Mouse (Mus musculus) heart, embryonic 14.5 days (tissue): ENCODE data around the gene Ociad2. TPM values are rescaled to one million over a fixed set of nuclear protein-coding genes. Genes with fewer than 3 reads are reported as not detected.

Source experiments
- ATAC-seq: fragments of 200-750 bp; cut with Nextera tagmentation; 2 replicates; pipeline ENCODE4 v1.8.0; 2017; ENCODE audit warnings: low read depth, moderate TSS enrichment; ENCODE audit not compliant: insufficient number of reproducible peaks, insufficient read depth, low FRiP score
- H3K27ac ChIP-seq, 2 experiments: fragments of 200-500 bp in 1 of 2; fragments of 300-500 bp in 1 of 2; sonication (generic) in 1 of 2; replicated peaks in 1 of 2; 2 replicates each; pipeline ENCODE4 v1.5.1; 2012 to 2014; ENCODE audit warnings: low read depth in 2 of 2, low read length in 2 of 2, control low read depth in 1 of 2, mild to moderate bottlenecking in 1 of 2, mixed read lengths in 1 of 2; ENCODE audit not compliant: control insufficient read depth in 1 of 2, insufficient read depth in 1 of 2
- H3K27me3 ChIP-seq: fragments of 300-500 bp; sonication (generic); 2 replicates; pipeline ENCODE4 v1.6.1; 2014; ENCODE audit warnings: mild to moderate bottlenecking, low read length, control low read depth; ENCODE audit not compliant: control insufficient read depth, insufficient read depth
- H3K36me3 ChIP-seq: fragments of 300-500 bp; sonication (generic); 2 replicates; pipeline ENCODE4 v1.6.1; 2014; ENCODE audit warnings: mild to moderate bottlenecking, control low read depth, low read length, mixed read lengths; ENCODE audit not compliant: control insufficient read depth, insufficient read depth
- H3K4me1 ChIP-seq, 2 experiments: fragments of 200-500 bp in 1 of 2; fragments of 300-500 bp in 1 of 2; sonication (generic) in 1 of 2; 2 replicates each; pipeline ENCODE4 v1.6.1; 2012 to 2014; ENCODE audit warnings: low read length in 2 of 2, control low read depth in 1 of 2, mixed read lengths in 1 of 2; ENCODE audit not compliant: control insufficient read depth in 2 of 2, insufficient read depth in 2 of 2
- H3K4me2 ChIP-seq: fragments of 300-500 bp; sonication (generic); 2 replicates; pipeline ENCODE4 v1.6.1; 2014; ENCODE audit warnings: mild to moderate bottlenecking, low read length
- H3K4me3 ChIP-seq, 2 experiments: fragments of 200-500 bp in 1 of 2; fragments of 300-500 bp in 1 of 2; sonication (generic) in 1 of 2; 2 replicates each; pipeline ENCODE4 v1.5.1; 2012 to 2014; ENCODE audit warnings: low read length in 2 of 2, mild to moderate bottlenecking in 2 of 2, control low read depth in 1 of 2, low read depth in 1 of 2, moderate library complexity in 1 of 2; ENCODE audit not compliant: control insufficient read depth in 1 of 2, insufficient read depth in 1 of 2
- H3K9ac ChIP-seq: fragments of 300-500 bp; sonication (generic); 2 replicates; pipeline ENCODE4 v1.6.1; 2014; ENCODE audit warnings: mild to moderate bottlenecking, low read length
- H3K9me3 ChIP-seq: fragments of 300-500 bp; sonication (generic); 2 replicates; pipeline ENCODE4 v1.6.1; 2016; ENCODE audit warnings: low read length, control low read depth; ENCODE audit not compliant: control insufficient read depth
- WGBS: fragments of 180-500 bp; shearing (Covaris S2); extraction: QIAGEN DNeasy Blood & Tissue Kit; methylation state at CpG from one replicate; pipeline ENCODE4 v1.1.7; 2014; 5-methylcytosine and 5-hydroxymethylcytosine counted together
- polyA plus RNA-seq: library from polyadenylated mRNA; unstranded; fragments of >200 nt; fragmentation: Nextera tagmentation; extraction: Ambion mirVana; gene quantifications from 2 replicates; pipeline ENCODE4 v1.2.1, GENCODE M21; 2014

Ociad2 gene
- polyA plus RNA-seq, 1 experiment from 2014 or later: 22.2 TPM

DNA sequence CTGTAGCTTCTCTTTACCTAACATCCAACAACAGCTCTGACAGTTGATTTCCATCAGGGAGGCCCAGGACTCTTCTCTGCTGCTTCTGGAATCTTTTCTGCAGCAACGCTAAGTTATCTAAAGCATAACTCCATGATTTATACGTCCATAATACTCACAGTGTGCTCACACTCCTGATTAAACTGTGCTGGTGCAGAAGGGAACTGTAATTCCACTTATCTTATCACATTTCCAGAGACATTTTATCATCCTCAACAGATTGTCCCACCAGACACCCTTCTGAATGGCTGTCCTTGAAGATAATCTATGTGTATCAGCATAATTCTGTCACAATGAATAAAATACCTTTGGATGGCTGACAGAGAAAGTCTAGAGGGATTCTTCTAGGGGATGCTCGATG is 13.2 kb upstream of the Ociad2 start:
- Histone ChIP-seq H3K9me3 (no peaks in the 10 kb centered on the region), H3K27me3 (no peaks in the 10 kb centered on the region), H3K4me2 (no peak overlapping the region), H3K9ac (no peak overlapping the region), H3K27ac (no peak overlapping the region), H3K4me1 (peaks cover 6 to 7% of the 10 kb centered on the region in 2 experiments), H3K36me3 (no peaks in the 10 kb centered on the region), H3K4me3 (no peak overlapping the region)
- 22% methylated on average over 3 of the region's 3 CpGs for WGBS
- no peak for ATAC-seq

GRCm38 (mm10) chr5:73353519-73353918 is 12.7 kb upstream of the Ociad2 start:
- no peaks in the 10 kb centered on the region for H3K9me3 ChIP-seq
- no peak overlapping the region for H3K4me3 ChIP-seq
- 24% methylated on average over 7 of the region's 7 CpGs for WGBS
- ATAC-seq: no peak
- no peaks in the 10 kb centered on the region for H3K27me3 ChIP-seq
- H3K4me2 ChIP-seq: no peak overlapping the region
- H3K27ac ChIP-seq: no peak overlapping the region
- H3K4me1 ChIP-seq: peaks cover 3 to 6% of the 10 kb centered on the region in 2 experiments
- H3K9ac ChIP-seq: no peak overlapping the region
- H3K36me3 ChIP-seq: no peaks in the 10 kb centered on the region

DNA sequence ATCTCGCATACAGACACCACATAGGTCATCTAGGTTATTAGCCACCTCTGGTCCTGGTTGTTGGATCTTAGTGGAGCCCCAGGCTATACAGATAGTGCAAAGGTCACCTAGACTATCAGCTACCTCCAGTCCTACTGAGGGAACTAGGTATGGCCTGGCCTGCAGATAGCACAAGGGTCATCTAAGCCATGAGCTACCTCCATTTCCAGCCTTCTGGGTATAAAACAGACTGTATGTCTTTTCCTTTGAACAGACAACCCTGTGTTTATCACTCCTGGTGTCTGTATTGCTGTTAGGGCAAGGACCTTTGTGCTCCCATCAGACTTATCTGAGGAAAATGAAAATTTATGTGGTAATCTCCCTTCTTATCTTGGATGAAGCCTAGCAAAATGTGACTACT is 11.0 kb upstream of the Ociad2 start:
- Histone ChIP-seq H3K4me1 (peaks cover 3 to 6% of the 10 kb centered on the region in 2 experiments), H3K27me3 (no peaks in the 10 kb centered on the region), H3K4me2 (no peak overlapping the region), H3K9ac (no peak overlapping the region), H3K27ac (no peak overlapping the region), H3K9me3 (no peaks in the 10 kb centered on the region), H3K4me3 (no peak overlapping the region), H3K36me3 (no peaks in the 10 kb centered on the region)
- ATAC-seq: no peak
- WGBS: 96% methylated on average over 1 of the region's 1 CpGs

DNA sequence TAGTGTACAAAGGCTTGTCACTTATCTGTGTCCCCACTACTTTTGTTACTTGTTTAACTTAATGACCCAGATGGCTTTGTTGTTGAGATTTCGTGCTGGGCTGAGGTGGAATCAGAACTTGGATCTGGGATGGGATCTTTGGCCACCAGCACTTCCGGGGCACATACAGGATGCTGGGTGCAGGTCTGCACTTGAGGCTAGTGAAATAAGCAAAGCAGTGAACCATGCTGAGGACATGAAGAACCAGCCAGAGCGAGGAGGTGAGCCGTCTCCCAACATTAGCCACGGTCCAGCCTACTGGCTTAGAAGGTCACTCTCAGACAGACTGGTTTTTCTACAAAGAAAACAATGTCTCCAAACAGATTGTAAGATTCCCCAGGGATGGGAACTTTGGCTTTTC is 8.7 kb upstream of the Ociad2 start:
- Histone ChIP-seq H3K27me3 (no peaks in the 10 kb centered on the region), H3K4me2 (no peak overlapping the region), H3K4me3 (no peak overlapping the region), H3K9ac (no peak overlapping the region), H3K36me3 (no peaks in the 10 kb centered on the region), H3K4me1 (peaks cover 5% of the 10 kb centered on the region in 2 experiments), H3K9me3 (no peaks in the 10 kb centered on the region), H3K27ac (no peak overlapping the region)
- no peak for ATAC-seq
- WGBS: 64% methylated on average over 5 of the region's 5 CpGs

DNA sequence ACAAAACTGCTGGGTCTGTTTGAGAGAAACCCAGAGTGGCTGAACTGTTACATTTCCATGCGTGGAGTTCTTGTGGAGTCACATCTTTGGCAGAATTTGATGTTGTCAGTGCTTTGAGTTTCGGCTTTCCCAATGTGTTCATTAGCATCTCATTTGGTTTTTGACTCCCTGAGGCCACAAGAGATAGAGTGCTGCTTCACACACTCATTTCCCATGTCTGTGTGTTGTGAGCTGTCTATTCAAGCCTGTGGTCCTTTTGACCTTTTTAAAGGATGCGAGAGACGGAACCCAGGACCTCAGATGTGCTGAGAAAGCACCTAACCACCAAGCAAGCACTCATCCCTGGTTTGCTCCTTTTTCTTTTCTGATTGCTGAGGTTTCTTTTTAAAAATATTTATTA is 4.4 kb upstream of the Ociad2 start:
- Histone ChIP-seq H3K4me2 (no peak overlapping the region), H3K9me3 (no peaks in the 10 kb centered on the region), H3K4me3 (no peak overlapping the region), H3K9ac (no peak overlapping the region), H3K4me1 (0 out of 4 replicates have a peak, but pooled peaks cover 0 to 3% of the 10 kb centered on the region in 2 experiments), H3K27ac (no peak overlapping the region), H3K27me3 (no peaks in the 10 kb centered on the region), H3K36me3 (no peaks in the 10 kb centered on the region)
- WGBS: 85% methylated on average over 4 of the region's 4 CpGs
- ATAC-seq: no peak

DNA sequence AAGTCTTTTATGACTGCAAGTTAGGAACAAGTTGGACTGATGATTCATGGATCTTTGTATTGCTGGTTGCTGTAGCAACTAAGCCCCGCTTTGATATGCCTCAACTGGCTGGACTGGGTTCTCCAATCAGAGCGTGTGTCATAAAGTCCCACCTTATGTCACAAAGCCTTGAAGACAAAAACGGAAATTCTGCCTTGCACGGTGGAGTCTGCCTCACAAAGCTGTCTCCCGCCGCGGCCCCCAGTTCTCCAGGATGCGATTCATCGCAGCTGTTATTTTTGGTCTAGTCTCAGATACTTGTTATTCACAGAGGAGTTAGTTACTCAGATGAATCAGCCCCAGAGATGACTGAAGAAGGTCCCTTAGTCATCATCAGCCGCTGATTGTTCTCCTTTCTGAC is 3.5 kb upstream of the Ociad2 start:
- Histone ChIP-seq H3K4me2 (no peak overlapping the region), H3K27ac (no peak overlapping the region), H3K9ac (no peak overlapping the region), H3K9me3 (no peaks in the 10 kb centered on the region), H3K4me1 (0 out of 4 replicates have a peak, but pooled peaks cover 0 to 3% of the 10 kb centered on the region in 2 experiments), H3K27me3 (no peaks in the 10 kb centered on the region), H3K36me3 (no peaks in the 10 kb centered on the region), H3K4me3 (no peak overlapping the region)
- 37% methylated on average over 10 of the region's 10 CpGs for WGBS
- no peak for ATAC-seq

- Histone ChIP-seq H3K36me3 (no peaks in the 10 kb centered on the region), H3K27me3 (no peaks in the 10 kb centered on the region), H3K9me3 (no peaks in the 10 kb centered on the region), H3K4me3 (no peak overlapping the region), H3K27ac (no peak overlapping the region), H3K4me1 (peaks cover 2 to 5% of the 10 kb centered on the region in 2 experiments; a peak in 1 of 4 replicates), H3K4me2 (no peak overlapping the region), H3K9ac (no peak overlapping the region)
- 82% methylated on average over 22 of the region's 22 CpGs for WGBS
- ATAC-seq: no peak
These were observed 2.0 kb upstream of the Ociad2 start for GRCm38 (mm10) chr5:73342701-73343355.
